Mouse (Mus musculus): ENCODE measurements at regions not wholly inside any gene's neighbourhood (a gene's known extent, or its start where the extent isn't known, plus 50 kb on each side); places are given as distances from the start of the nearest gene placed in this dataset.
"Not testable (repeated sequence)": the region's sequence is repeated elsewhere in the genome, so short reads cannot be mapped to it uniquely, and the experiment has no call there.

DNA sequence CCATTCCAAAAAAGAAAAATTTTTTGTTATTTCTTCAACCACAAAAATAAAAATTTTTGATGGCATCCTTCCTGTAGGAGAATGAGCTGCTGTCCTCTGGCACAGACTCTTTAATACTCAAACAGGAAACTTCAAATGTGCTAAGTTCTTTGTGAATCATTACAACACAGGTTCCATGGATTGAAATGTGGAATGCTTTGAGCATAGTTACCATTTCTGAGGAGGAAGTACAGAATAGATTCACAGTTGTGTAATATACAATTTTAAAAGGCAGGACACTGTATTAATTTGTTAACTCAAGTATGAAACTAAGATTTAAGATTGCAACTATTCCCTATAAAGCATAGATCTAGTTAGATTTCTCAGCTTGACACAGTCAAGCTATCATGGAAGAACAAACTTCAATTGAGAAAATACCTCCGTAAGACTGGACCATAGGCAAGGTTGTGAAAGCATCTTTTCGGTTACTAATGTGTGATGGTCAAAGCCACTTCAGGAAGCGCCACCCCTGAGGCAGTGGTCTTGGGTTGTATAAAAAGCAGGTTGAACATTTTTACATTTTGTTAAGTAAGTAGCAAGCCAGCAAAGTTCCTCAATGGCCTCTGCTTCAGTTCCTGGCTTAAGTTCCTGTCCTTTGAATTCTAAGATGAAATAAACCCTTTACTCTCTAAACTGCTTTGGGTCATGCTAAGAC lies 354.0 kb upstream of the B3galt2 start:
- DNase-seq, result no peak

DNA sequence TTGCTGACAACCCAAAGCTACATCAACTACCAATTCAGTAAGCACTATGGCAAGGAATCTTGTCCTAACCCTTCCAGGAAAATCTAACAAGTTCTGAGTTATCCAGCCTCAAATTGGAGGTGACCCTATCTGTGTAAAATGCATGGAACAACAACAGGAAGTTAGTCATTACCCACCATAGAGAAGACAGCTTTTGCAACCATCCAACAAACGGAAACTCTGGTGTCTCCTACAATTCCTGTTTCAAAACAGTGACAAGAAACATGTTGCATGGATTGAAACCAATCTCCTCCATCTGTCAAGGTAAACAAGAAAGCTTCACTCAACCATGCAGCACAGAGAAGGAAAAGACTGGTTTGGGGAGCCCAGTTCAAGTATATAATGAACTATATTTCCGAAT lies 353.0 kb upstream of the B3galt2 start:
- DNase-seq, result no peak

DNA sequence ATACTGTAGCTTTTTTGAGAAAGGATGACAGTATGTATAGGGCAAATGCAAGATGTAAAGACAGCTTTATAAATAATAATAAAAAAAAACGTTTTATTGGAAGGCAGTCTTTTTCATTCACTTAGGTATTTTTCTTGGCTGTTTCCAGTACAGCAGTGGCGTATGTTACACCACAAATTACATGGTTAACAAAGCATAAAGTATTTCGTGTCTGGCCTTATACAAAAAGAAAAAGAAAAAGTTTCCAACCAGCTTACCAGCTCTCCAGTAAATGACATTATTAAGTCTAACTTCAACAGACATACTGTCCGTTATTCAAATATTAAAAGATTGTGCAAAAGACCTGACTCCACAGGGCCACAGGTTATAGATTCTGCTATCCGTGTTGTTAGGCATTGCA lies 343.9 kb upstream of the B3galt2 start:
- DNase-seq, result no peak

DNA sequence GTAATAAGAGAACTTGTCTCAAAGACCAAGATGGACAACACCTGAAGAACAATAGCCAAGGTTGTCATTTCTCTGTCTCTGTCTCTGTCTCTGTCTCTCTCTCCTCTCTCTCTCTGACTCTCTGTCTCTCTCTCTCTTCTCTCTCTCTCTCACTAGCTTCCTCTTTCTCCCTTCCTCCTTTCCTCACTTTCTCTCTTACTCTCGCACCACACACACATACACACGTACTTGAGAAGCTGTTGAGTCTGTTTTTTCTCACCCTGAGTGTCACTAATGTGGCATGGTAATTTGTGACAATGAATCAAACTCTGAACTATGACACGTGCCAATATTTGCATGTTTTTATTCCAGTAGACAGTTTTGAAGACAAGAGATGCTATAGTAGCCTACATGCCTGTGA lies 333.1 kb upstream of the B3galt2 start:
- DNase-seq, result no peak

DNA sequence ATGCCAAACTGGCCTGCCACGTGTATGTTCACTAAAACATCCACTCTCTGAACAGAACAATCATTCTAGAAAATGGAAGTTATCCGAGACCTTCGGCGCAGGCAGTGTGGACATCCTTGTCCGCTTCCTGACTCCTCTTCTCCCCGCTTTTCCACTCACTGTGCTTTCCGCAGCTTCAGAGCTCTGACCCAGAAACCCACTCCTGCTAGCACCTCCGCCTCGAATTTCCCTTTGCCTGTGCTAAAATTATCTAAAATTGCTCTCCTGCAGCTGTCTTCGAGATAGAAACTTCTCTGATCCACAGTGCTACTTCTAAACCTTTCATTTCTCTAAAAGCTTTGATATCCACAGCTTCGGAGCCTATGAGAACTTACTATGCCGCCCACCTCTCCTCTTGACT lies 322.1 kb upstream of the B3galt2 start:
- no peak for DNase-seq

DNA sequence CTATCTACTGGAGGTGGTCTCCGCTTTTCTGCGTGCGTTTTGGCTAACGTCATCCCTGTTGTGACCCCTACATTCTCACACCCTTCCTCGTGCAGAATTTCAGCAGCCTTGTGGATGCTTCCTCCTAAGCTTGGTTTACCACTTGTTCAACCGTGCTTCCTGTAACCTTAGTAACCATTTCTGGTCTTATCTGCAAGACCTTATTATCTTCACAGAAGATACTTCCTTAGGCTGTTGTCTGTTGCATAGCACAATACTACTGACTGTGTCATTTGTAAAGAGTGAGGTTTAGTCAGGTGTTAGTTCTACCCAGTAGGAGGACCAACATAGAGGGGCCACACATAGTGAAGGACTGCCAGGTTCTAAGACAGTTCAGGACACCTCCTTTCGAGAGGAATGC lies 320.9 kb upstream of the B3galt2 start:
- DNase-seq, result no peak

DNA sequence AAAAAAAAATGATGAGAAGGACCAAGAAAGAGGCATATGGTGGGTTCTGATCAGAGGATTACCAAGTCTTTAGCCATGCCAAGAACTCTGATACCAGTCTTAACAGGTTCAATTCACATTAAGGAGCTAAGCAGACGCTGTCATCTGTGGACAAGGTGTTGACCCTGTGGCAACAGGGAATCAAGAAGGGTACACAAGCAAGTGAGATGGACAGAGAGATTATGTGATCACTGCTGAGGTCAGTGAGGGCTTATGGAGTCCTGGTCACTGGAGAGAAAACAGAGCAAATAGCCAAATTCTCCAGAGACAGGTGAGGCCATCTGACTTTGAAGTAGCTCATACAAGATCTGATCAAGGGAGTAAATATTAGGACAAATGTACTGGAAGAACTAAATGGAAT lies 289.1 kb upstream of the B3galt2 start:
- DNase-seq, result no peak

DNA sequence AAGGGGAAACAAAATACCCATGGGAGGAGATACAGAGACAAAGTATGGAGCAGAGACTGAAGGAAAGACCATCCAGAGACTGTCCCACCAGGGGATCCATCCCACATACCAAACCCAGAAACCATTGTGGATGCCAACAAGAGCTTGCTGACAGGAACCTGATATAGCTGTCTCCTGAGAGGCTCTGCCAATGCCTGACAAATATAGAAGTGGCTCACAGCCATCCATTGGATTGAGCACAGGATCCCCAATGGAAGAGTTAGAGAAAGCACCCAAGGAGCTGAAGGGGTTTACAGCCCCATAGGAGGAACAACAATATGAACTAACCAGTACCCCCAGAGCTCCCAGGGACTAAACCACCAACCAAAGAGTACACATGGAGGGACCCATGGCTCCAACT lies 280.2 kb upstream of the B3galt2 start:
- DNase-seq, result not testable (repeated sequence)

DNA sequence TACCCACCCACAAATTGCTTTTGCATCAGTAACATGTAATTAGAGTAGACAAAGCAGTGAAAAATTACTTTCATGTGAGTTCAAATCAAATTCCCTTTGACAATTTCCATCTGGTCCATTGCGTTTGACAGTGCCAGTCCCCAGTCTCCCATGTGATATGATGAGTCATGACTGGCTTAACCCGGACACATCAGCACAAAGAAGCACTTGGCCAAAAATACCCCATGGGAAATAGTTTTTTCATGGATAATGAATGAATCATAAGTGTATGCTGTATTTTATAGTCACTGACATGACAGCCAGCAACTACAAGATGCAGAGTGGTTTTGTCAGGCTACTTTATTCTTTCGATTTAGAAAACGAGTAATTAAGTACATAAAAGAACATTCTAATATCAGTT lies 248.6 kb upstream of the B3galt2 start:
- DNase-seq, result no peak
